Mouse (Mus musculus) myocyte (in vitro differentiated cells): ENCODE data around the gene Sult1d1. TPM values are rescaled to one million over a fixed set of nuclear protein-coding genes. Genes with fewer than 3 reads are reported as not detected.

ENCODE experiments used
- H3K27me3 ChIP-seq: one replicate; pipeline ENCODE4 v1.6.1; 2011; ENCODE audit not compliant: control insufficient read depth, insufficient read depth, insufficient read length
- H3K36me3 ChIP-seq: one replicate; pipeline ENCODE4 v1.6.1; 2011; ENCODE audit not compliant: control insufficient read depth, insufficient read depth
- H3K4me2 ChIP-seq: one replicate; pipeline ENCODE4 v1.6.1; 2011; ENCODE audit warnings: low read depth, control low read depth
- H3K4me3 ChIP-seq: one replicate; pipeline ENCODE4 v1.5.1; 2011; ENCODE audit warnings: mild to moderate bottlenecking, control low read depth, moderate library complexity
- H3K79me2 ChIP-seq: one replicate; pipeline ENCODE4 v1.6.1; 2011; ENCODE audit not compliant: control insufficient read depth, insufficient read depth
- H3ac ChIP-seq: one replicate; pipeline ENCODE4 v1.6.1; 2011; ENCODE audit not compliant: control insufficient read depth, insufficient read length
- CEBPB ChIP-seq: IDR thresholded peaks from 2 replicates; pipeline ENCODE4 v1.6.1; 2011; ENCODE audit warnings: mild to moderate bottlenecking, moderate library complexity; ENCODE audit not compliant: poor library complexity, insufficient read depth, severe bottlenecking
- E2F4 ChIP-seq: IDR thresholded peaks from one replicate; pipeline ENCODE4 v1.6.1; 2011; ENCODE audit warnings: mild to moderate bottlenecking, control low read depth, moderate library complexity; ENCODE audit not compliant: insufficient read depth
- MAX ChIP-seq: IDR thresholded peaks from one replicate; pipeline ENCODE4 v1.6.1; 2011; ENCODE audit warnings: low read depth, mild to moderate bottlenecking, control low read depth
- MYOD1 ChIP-seq, 3 experiments: IDR thresholded peaks; one replicate each; pipeline ENCODE4 v1.6.1; 2011; ENCODE audit warnings: control low read depth in 2 of 3, low read depth in 2 of 3, mild to moderate bottlenecking in 2 of 3, moderate library complexity in 1 of 3; ENCODE audit not compliant: insufficient read length in 2 of 3, control insufficient read depth in 1 of 3
- MYOG ChIP-seq, 3 experiments: IDR thresholded peaks; one replicate each; pipeline ENCODE4 v1.6.1; 2011; ENCODE audit warnings: control low read depth in 2 of 3, low read depth in 2 of 3, mild to moderate bottlenecking in 2 of 3; ENCODE audit not compliant: insufficient read length in 2 of 3, control insufficient read depth in 1 of 3, insufficient read depth in 1 of 3
- POLR2A ChIP-seq: IDR thresholded peaks from one replicate; pipeline ENCODE4 v1.6.1; 2011; ENCODE audit warnings: low read depth, mild to moderate bottlenecking, control low read depth, moderate library complexity; ENCODE audit not compliant: insufficient read length
- POLR2AphosphoS2 ChIP-seq: IDR thresholded peaks from one replicate; pipeline ENCODE4 v1.6.1; 2011; ENCODE audit warnings: low read depth, control low read depth; ENCODE audit not compliant: insufficient read length
- REST ChIP-seq: IDR thresholded peaks from one replicate; pipeline ENCODE4 v1.6.1; 2011; ENCODE audit warnings: mild to moderate bottlenecking, control low read depth, moderate library complexity; ENCODE audit not compliant: insufficient read depth, insufficient read length
- SRF ChIP-seq: IDR thresholded peaks from one replicate; pipeline ENCODE4 v1.6.1; 2011; ENCODE audit warnings: low read depth; ENCODE audit not compliant: control insufficient read depth, insufficient read length
- TCF12 ChIP-seq: IDR thresholded peaks from one replicate; pipeline ENCODE4 v1.6.1; 2011; ENCODE audit warnings: mild to moderate bottlenecking, control low read depth; ENCODE audit not compliant: poor library complexity, insufficient read depth, severe bottlenecking
- TCF3 ChIP-seq: IDR thresholded peaks from one replicate; pipeline ENCODE4 v1.6.1; 2011; ENCODE audit warnings: low read depth, control low read depth; ENCODE audit not compliant: insufficient read length
- USF1 ChIP-seq: IDR thresholded peaks from one replicate; pipeline ENCODE4 v1.6.1; 2011; ENCODE audit warnings: low read depth, mild to moderate bottlenecking, control low read depth, moderate library complexity
- polyA plus RNA-seq: library from polyadenylated mRNA; unstranded; fragments of >200 nt; fragmentation: generic; extraction: Trizol; gene quantifications from one replicate; pipeline ENCODE4 v1.2.1, GENCODE M21; 2012; ENCODE audit warnings: missing spikeins

Sult1d1 gene
- polyA plus RNA-seq, 1 experiment = not detected

DNA sequence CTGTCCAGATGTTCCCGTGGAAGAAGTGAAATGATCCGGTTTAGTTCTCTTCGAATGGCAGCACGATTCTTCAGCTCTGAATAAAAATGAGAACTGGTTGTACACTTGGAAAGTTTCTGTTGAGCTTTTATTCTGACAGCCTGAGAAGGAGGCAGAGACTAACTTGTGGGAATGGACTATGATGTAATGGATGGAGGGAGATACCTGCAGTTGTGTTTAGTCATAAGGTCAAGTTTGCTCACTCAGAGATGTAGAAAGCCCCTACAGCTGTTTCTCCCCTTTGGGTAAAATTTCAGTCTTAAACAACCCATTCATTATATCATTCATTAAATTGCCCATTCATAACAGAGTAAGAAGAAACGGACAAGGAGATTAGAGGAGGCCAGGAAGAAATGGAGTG is 22.7 kb upstream of the Sult1d1 start, which contains the start of gene Sult1e1:
Sult1e1 (minus strand) TSS at position 101 of the 400 bp plus-strand sequence.
- no peaks in the 10 kb centered on the region for H3K27me3 ChIP-seq
- no peak within 1 kb of the TSS for H3K4me2 ChIP-seq
- H3K36me3 ChIP-seq = no peaks in the 10 kb centered on the region
- no peak within 1 kb of the TSS for H3ac ChIP-seq
- H3K4me3 ChIP-seq = no peak within 1 kb of the TSS
- TF ChIP-seq TCF12 = no peak
- no peak for TF ChIP-seq MAX
- no peak for TF ChIP-seq SRF
- TF ChIP-seq REST = no peak
- no peak for TF ChIP-seq POLR2A
- TF ChIP-seq E2F4 = no peak
- TF ChIP-seq USF1 = no peak
- no peak for TF ChIP-seq POLR2AphosphoS2
- no peak for TF ChIP-seq CEBPB
- H3K79me2 ChIP-seq = no peaks in the 10 kb centered on the region

- Histone ChIP-seq H3K4me2 (no peak overlapping the region), H3K79me2 (no peaks in the 10 kb centered on the region), H3K36me3 (no peaks in the 10 kb centered on the region), H3K27me3 (no peaks in the 10 kb centered on the region), H3ac (no peak overlapping the region), H3K4me3 (no peak overlapping the region)
- no peak for TF ChIP-seq CEBPB
- TF ChIP-seq REST = no peak
- no peak for TF ChIP-seq POLR2A
- no peak for TF ChIP-seq MYOG (IDR thresholded peaks at IDR 0.05; ENCODE audit: control insufficient read depth in 1 of 3, insufficient read depth in 1 of 3, insufficient read length in 2 of 3, low read depth in 2 of 3)
- no peak for TF ChIP-seq USF1
- TF ChIP-seq MAX = no peak
- no peak for TF ChIP-seq POLR2AphosphoS2
- no peak for TF ChIP-seq TCF3
These were observed 21.1 kb upstream of the Sult1d1 start for GRCm38 (mm10) chr5:87589916-87590315.

- Histone ChIP-seq H3K4me3 (no peak overlapping the region), H3K79me2 (no peaks in the 10 kb centered on the region), H3ac (no peak overlapping the region), H3K36me3 (no peaks in the 10 kb centered on the region), H3K4me2 (no peak overlapping the region), H3K27me3 (no peaks in the 10 kb centered on the region)
- TF ChIP-seq MAX = no peak
- TF ChIP-seq POLR2A = no peak
- no peak for TF ChIP-seq SRF
- TF ChIP-seq REST = no peak
- no peak for TF ChIP-seq POLR2AphosphoS2
- no peak for TF ChIP-seq TCF12
- TF ChIP-seq CEBPB = no peak
- no peak for TF ChIP-seq USF1
These were observed 11.6 kb upstream of the Sult1d1 start for GRCm38 (mm10) chr5:87580389-87580788.

DNA sequence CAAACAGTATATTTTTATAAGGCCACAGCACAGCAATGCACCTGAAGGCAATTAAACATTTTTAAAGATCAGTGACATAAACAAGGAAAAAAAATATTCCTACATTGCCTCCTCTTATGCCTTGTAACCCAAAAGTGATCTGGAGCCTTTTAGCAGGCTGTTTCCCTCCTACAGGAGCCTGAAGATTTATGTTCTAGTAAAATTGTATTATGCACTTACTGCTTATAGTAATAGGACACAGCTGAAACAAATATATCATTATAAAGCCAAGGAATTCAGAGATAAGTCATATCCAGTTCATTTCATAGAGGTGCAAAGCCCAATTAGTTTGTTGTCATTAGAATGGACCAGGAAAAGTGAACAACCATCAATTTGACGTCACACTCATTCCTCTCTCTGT is 5.3 kb upstream of the Sult1d1 start:
- Histone ChIP-seq H3ac (no peak overlapping the region), H3K4me3 (no peak overlapping the region), H3K4me2 (no peak overlapping the region), H3K79me2 (no peaks in the 10 kb centered on the region), H3K36me3 (no peaks in the 10 kb centered on the region), H3K27me3 (no peaks in the 10 kb centered on the region)
- TF ChIP-seq SRF (no peak), MYOD1 (IDR thresholded peaks at IDR 0.05; ENCODE audit: control insufficient read depth in 1 of 3, insufficient read length in 2 of 3, low read depth in 2 of 3) (no peak), TCF3 (no peak), MAX (no peak), POLR2AphosphoS2 (no peak), TCF12 (no peak), USF1 (no peak), MYOG (IDR thresholded peaks at IDR 0.05; ENCODE audit: control insufficient read depth in 1 of 3, insufficient read depth in 1 of 3, insufficient read length in 2 of 3, low read depth in 2 of 3) (no peak), POLR2A (no peak), CEBPB (no peak), E2F4 (no peak), REST (no peak)

DNA sequence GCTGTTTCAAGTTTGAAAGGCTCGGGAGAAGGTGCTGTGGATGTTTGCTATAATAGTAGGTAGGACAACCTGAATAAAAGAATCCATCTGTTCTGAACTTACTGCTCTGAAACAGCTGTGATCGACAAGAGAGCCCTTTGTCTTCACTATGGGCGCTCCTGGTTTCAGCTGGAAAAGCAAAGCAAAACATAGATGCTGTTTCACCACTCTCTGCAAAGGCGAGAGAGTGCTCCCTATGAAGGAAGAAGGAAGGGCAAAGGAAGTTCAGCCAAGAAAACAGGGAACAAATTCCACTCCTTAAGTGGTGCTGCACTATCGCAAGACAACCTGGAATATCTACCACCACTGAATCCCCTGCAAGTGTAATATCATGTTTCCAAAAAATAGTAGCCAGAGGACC is 4.7 kb upstream of the Sult1d1 start:
- Histone ChIP-seq H3K4me2 (no peak overlapping the region), H3K36me3 (no peaks in the 10 kb centered on the region), H3K4me3 (no peak overlapping the region), H3K79me2 (no peaks in the 10 kb centered on the region), H3K27me3 (no peaks in the 10 kb centered on the region), H3ac (no peak overlapping the region)
- TF ChIP-seq SRF = no peak
- no peak for TF ChIP-seq USF1
- no peak for TF ChIP-seq POLR2AphosphoS2
- no peak for TF ChIP-seq POLR2A
- TF ChIP-seq E2F4 = no peak
- no peak for TF ChIP-seq MYOD1 (IDR thresholded peaks at IDR 0.05; ENCODE audit: control insufficient read depth in 1 of 3, insufficient read length in 2 of 3, low read depth in 2 of 3)
